Mouse (Mus musculus) heart, postnatal 0 days (tissue): ENCODE data around the gene Fgfr2.

ENCODE experiments used
- CTCF ChIP-seq: IDR thresholded peaks from 2 replicates; pipeline ENCODE4 v1.5.1; 2016; ENCODE audit warnings: antibody characterized with exemption, control low read depth, low read depth
- EP300 ChIP-seq: IDR thresholded peaks from 2 replicates; pipeline ENCODE4 v1.6.1; 2016; ENCODE audit warnings: antibody characterized with exemption, low read depth

- TF ChIP-seq CTCF (no peak), EP300 (no peak)
These were observed 2472.5 kb downstream of the Fgfr2 start for GRCm38 (mm10) chr7:130650621-130651020.
